Mouse (Mus musculus) forebrain, embryonic 11.5 days (tissue): ENCODE results near the gene Higd1a. TPM values are rescaled to one million over a fixed set of nuclear protein-coding genes. Genes with fewer than 3 reads are reported as not detected.

Experiments used
- ATAC-seq: fragments of 200-750 bp; cut with Nextera tagmentation; replicated peaks from 2 replicates; pipeline ENCODE4 v1.8.0; 2017; ENCODE audit warnings: moderate TSS enrichment; ENCODE audit not compliant: low FRiP score
- DNase-seq: peaks from one replicate; pipeline ENCODE4 v3.0.0-alpha.2; 2017; ENCODE audit warnings: low spot score
- H3K27ac ChIP-seq: fragments of 300-500 bp; sonication (generic); 2 replicates; pipeline ENCODE4 v1.5.1; 2014; ENCODE audit warnings: low read depth, low read length
- H3K27me3 ChIP-seq: fragments of 300-500 bp; sonication (generic); 2 replicates; pipeline ENCODE4 v1.6.1; 2014; ENCODE audit warnings: mild to moderate bottlenecking, low read length, mixed read lengths; ENCODE audit not compliant: control insufficient read depth, insufficient read depth
- H3K36me3 ChIP-seq: fragments of 300-500 bp; sonication (generic); 2 replicates; pipeline ENCODE4 v1.6.1; 2014; ENCODE audit warnings: mild to moderate bottlenecking, low read length, moderate library complexity, mixed read lengths; ENCODE audit not compliant: control insufficient read depth, insufficient read depth
- H3K4me1 ChIP-seq: fragments of 300-500 bp; sonication (generic); replicated peaks from 2 replicates; pipeline ENCODE4 v1.6.1; 2014; ENCODE audit warnings: low read length, mixed read lengths; ENCODE audit not compliant: control insufficient read depth, insufficient read depth
- H3K4me2 ChIP-seq: fragments of 300-500 bp; sonication (generic); 2 replicates; pipeline ENCODE4 v1.6.1; 2014; ENCODE audit warnings: low read depth, mild to moderate bottlenecking, low read length, moderate library complexity, mixed read lengths; ENCODE audit not compliant: severe bottlenecking
- H3K4me3 ChIP-seq: fragments of 300-500 bp; sonication (generic); 2 replicates; pipeline ENCODE4 v1.5.1; 2014; ENCODE audit warnings: low read depth, low read length
- H3K9ac ChIP-seq: fragments of 300-500 bp; sonication (generic); 2 replicates; pipeline ENCODE4 v1.6.1; 2014; ENCODE audit warnings: low read length
- H3K9me3 ChIP-seq: fragments of 300-500 bp; sonication (generic); 2 replicates; pipeline ENCODE4 v1.6.1; 2016; ENCODE audit warnings: low read length, mixed read lengths; ENCODE audit not compliant: control insufficient read depth
- WGBS: fragments of 180-500 bp; shearing (Covaris S2); extraction: QIAGEN DNeasy Blood & Tissue Kit; methylation state at CpG from one replicate; pipeline ENCODE4 v1.1.7; 2014; 5-methylcytosine and 5-hydroxymethylcytosine counted together
- polyA plus RNA-seq: library from polyadenylated mRNA; unstranded; fragments of >200 nt; fragmentation: Nextera tagmentation; extraction: Ambion mirVana; gene quantifications from 2 replicates; pipeline ENCODE4 v1.2.1, GENCODE M21; 2014

Gene Higd1a
- polyA plus RNA-seq, 1 experiment from 2014 or later, result 184 TPM

GRCm38 (mm10) chr9:121869973-121870515 lies 11.9 kb upstream of the Higd1a start:
- peak; percentile 21 for DNase-seq
- no peak overlapping the region for H3K4me3 ChIP-seq
- no peaks in the 10 kb centered on the region for H3K27me3 ChIP-seq
- ATAC-seq, result no peak
- H3K4me2 ChIP-seq, result no peak overlapping the region
- no peaks in the 10 kb centered on the region for H3K4me1 ChIP-seq
- H3K27ac ChIP-seq, result no peak overlapping the region
- WGBS, result 58% methylated on average over 4 of the region's 4 CpGs
- no peak overlapping the region for H3K9ac ChIP-seq
- no peaks in the 10 kb centered on the region for H3K9me3 ChIP-seq
- H3K36me3 ChIP-seq, result no peaks in the 10 kb centered on the region

GRCm38 (mm10) chr9:121869432-121869831 lies 11.3 kb upstream of the Higd1a start:
- no peak for ATAC-seq
- WGBS, result 90% methylated on average over 5 of the region's 5 CpGs
- no peaks in the 10 kb centered on the region for H3K36me3 ChIP-seq
- no peak overlapping the region for H3K4me3 ChIP-seq
- H3K9ac ChIP-seq, result no peak overlapping the region
- H3K4me1 ChIP-seq, result no peaks in the 10 kb centered on the region
- no peaks in the 10 kb centered on the region for H3K27me3 ChIP-seq
- H3K9me3 ChIP-seq, result no peaks in the 10 kb centered on the region
- H3K27ac ChIP-seq, result no peak overlapping the region
- peak; percentile 19 for DNase-seq
- no peak overlapping the region for H3K4me2 ChIP-seq

GRCm38 (mm10) chr9:121868236-121868635 lies 10.1 kb upstream of the Higd1a start:
- Histone ChIP-seq H3K4me3 (no peak overlapping the region), H3K4me2 (no peak overlapping the region), H3K9me3 (no peaks in the 10 kb centered on the region), H3K9ac (no peak overlapping the region), H3K4me1 (no peaks in the 10 kb centered on the region), H3K36me3 (no peaks in the 10 kb centered on the region), H3K27me3 (no peaks in the 10 kb centered on the region), H3K27ac (no peak overlapping the region)
- ATAC-seq, result no peak
- 81% methylated on average over 6 of the region's 6 CpGs for WGBS
- peak; percentile 26 for DNase-seq

GRCm38 (mm10) chr9:121867632-121868031 lies 9.5 kb upstream of the Higd1a start:
- Histone ChIP-seq H3K4me2 (no peak overlapping the region), H3K36me3 (no peaks in the 10 kb centered on the region), H3K4me1 (no peaks in the 10 kb centered on the region), H3K27me3 (no peaks in the 10 kb centered on the region), H3K4me3 (no peak overlapping the region), H3K9me3 (no peaks in the 10 kb centered on the region), H3K9ac (no peak overlapping the region), H3K27ac (no peak overlapping the region)
- DNase-seq (peak; percentile 10), ATAC-seq (no peak)
- 91% methylated on average over 6 of the region's 6 CpGs for WGBS

GRCm38 (mm10) chr9:121865425-121866008 lies 7.4 kb upstream of the Higd1a start:
- no peak overlapping the region for H3K4me2 ChIP-seq
- H3K27me3 ChIP-seq, result no peaks in the 10 kb centered on the region
- DNase-seq (peak; percentile 8), ATAC-seq (no peak)
- WGBS, result 43% methylated on average over 3 of the region's 3 CpGs
- no peak overlapping the region for H3K4me3 ChIP-seq
- H3K9ac ChIP-seq, result no peak overlapping the region
- no peaks in the 10 kb centered on the region for H3K36me3 ChIP-seq
- H3K27ac ChIP-seq, result no peak overlapping the region
- no peaks in the 10 kb centered on the region for H3K4me1 ChIP-seq
- H3K9me3 ChIP-seq, result no peaks in the 10 kb centered on the region

- ATAC-seq (no peak), DNase-seq (no peak)
- 72% methylated on average over 4 of the region's 4 CpGs for WGBS
- H3K27ac ChIP-seq, result no peak overlapping the region
- H3K4me1 ChIP-seq, result no peaks in the 10 kb centered on the region
- no peak overlapping the region for H3K4me2 ChIP-seq
- no peaks in the 10 kb centered on the region for H3K9me3 ChIP-seq
- no peak overlapping the region for H3K9ac ChIP-seq
- H3K36me3 ChIP-seq, result no peaks in the 10 kb centered on the region
- H3K27me3 ChIP-seq, result no peaks in the 10 kb centered on the region
- H3K4me3 ChIP-seq, result no peak overlapping the region
Measured at GRCm38 (mm10) chr9:121864837-121865236, 6.7 kb upstream of the Higd1a start.

- no peak overlapping the region for H3K9ac ChIP-seq
- H3K4me2 ChIP-seq, result no peak overlapping the region
- WGBS, result 89% methylated on average over 2 of the region's 2 CpGs
- no peaks in the 10 kb centered on the region for H3K36me3 ChIP-seq
- no peak for ATAC-seq
- no peak overlapping the region for H3K4me3 ChIP-seq
- H3K9me3 ChIP-seq, result no peaks in the 10 kb centered on the region
- no peak for DNase-seq
- H3K27me3 ChIP-seq, result no peaks in the 10 kb centered on the region
- no peak overlapping the region for H3K27ac ChIP-seq
- peaks cover 3% of the 10 kb centered on the region; the same call in 1 of the 2 replicates for H3K4me1 ChIP-seq
Measured at GRCm38 (mm10) chr9:121860921-121861320, 2.8 kb upstream of the Higd1a start.

- no peak overlapping the region for H3K4me3 ChIP-seq
- H3K27ac ChIP-seq, result no peak overlapping the region
- H3K9me3 ChIP-seq, result no peaks in the 10 kb centered on the region
- H3K36me3 ChIP-seq, result no peaks in the 10 kb centered on the region
- DNase-seq, result no peak
- WGBS, result 94% methylated on average over 2 of the region's 2 CpGs
- no peaks in the 10 kb centered on the region for H3K27me3 ChIP-seq
- H3K9ac ChIP-seq, result no peak overlapping the region
- no peak for ATAC-seq
- H3K4me2 ChIP-seq, result no peak overlapping the region
- H3K4me1 ChIP-seq, result peaks cover 3% of the 10 kb centered on the region; the same call in 1 of the 2 replicates
Measured at GRCm38 (mm10) chr9:121859345-121859744, 1.2 kb upstream of the Higd1a start.
